Mouse (Mus musculus) T-helper 17 cell (primary cell): ENCODE measurements around the gene Gm5798.
"Not testable (repeated sequence)": the region's sequence is repeated elsewhere in the genome, so short reads cannot be mapped to it uniquely, and the experiment has no call there.

Experiments
- in situ Hi-C, 2 experiments: fragments of 300-600 bp; cut with MboI, MseI; formaldehyde crosslinking; loops; 1 replicate in 1 of 2; 2 replicates in 1 of 2; pipeline ENCODE4 v1.15.1; 2025; ENCODE audit warnings: high pct_unique_total_duplicates in 2 of 2

Gm5798 gene

GRCm38 (mm10) chr14:41348309-41348708 is at the start of gene Gm5798:
Gene Gm5798 (plus strand): TSS chr14:41348609.
- in situ Hi-C loops, result not testable (repeated sequence)

GRCm38 (mm10) chr14:41386279-41386678 is 37.9 kb downstream of the Gm5798 start, which contains the start of gene Gm7945:
Gene Gm7945 (minus strand): TSS chr14:41386379.
- in situ Hi-C loops, result loop anchor here in 1 of 2 experiments (10.0 kb wide), 1 partner anchor 109 kb away; no protein-coding TSS in a partner anchor
